ENCODE assay signal across 10 mouse cellular contexts in genomic region chr5:118386126-118386525, GRCm38 (mm10).
DNase-seq lines count a peak whose midpoint lies in the region; ATAC-seq lines count a peak whose summit lies in the region.
"Had no signal": no experiment of that assay in that cellular context is flagged by ENCODE, and none has a peak within 500 bp of the region (broad histone marks: within the 10 kb centered on the region; RNA-seq: fewer than 3 reads in every experiment).

No protein-coding gene starts in this region.

- no peak overlapping the region for H3K4me3 ChIP-seq in hindbrain, embryonic 13.5 days
- H3K4me3 ChIP-seq: hindbrain, embryonic 15.5 days had no signal

- ATAC-seq in hindbrain, embryonic 13.5 days (ENCODE audit: low FRiP score): no peak

- H3K27me3 ChIP-seq in hindbrain, embryonic 13.5 days: peaks cover 17% of the 10 kb centered on the region; the same call in 1 of the 2 replicates
- H3K27me3 ChIP-seq: hindbrain, embryonic 15.5 days had no signal

- peaks cover 17% of the 10 kb centered on the region for H3K9me3 ChIP-seq in hindbrain, embryonic 13.5 days
- H3K9me3 ChIP-seq: hindbrain, embryonic 15.5 days had no signal

- no peak overlapping the region for H3K4me2 ChIP-seq in hindbrain, embryonic 13.5 days
- H3K4me2 ChIP-seq: hindbrain, embryonic 15.5 days had no signal

- 0 out of 2 replicates have a peak, but pooled peaks cover 3% of the 10 kb centered on the region for H3K36me3 ChIP-seq in hindbrain, embryonic 13.5 days
- H3K36me3 ChIP-seq: hindbrain, embryonic 15.5 days had no signal

- DNase-seq in left cerebral cortex, postnatal 10 days (ENCODE audit: extremely low spot score in 1 of 2, low spot score in 2 of 2): peak; percentile 55 to 58
- DNase-seq in left cerebral cortex, adult 11 months (ENCODE audit: low spot score): no peak
- DNase-seq in fat pad, adult 2 months (ENCODE audit: extremely low read depth, low read depth, low spot score): peak; percentile 50
- peak; percentile 74 to 75 for DNase-seq in heart, postnatal 10 days
- DNase-seq in lung, postnatal 25 days (ENCODE audit: low spot score): peak; percentile 68
- no peak for DNase-seq in T-cell, adult 2 months (ENCODE audit: low spot score)
- DNase-seq in layer of hippocampus, adult 9-11 months: no peak

- no peak overlapping the region for H3K9ac ChIP-seq in hindbrain, embryonic 13.5 days
- H3K9ac ChIP-seq: hindbrain, embryonic 15.5 days; liver, embryonic 14.5 days had no signal

- H3K27ac ChIP-seq in hindbrain, embryonic 13.5 days: no peak overlapping the region
- H3K27ac ChIP-seq: hindbrain, embryonic 15.5 days; liver, embryonic 14.5 days had no signal

- H3K4me1 ChIP-seq in hindbrain, embryonic 13.5 days (replicated peaks): peaks cover 8% of the 10 kb centered on the region

- 80% methylated on average over 4 of the region's 4 CpGs for WGBS in hindbrain, embryonic 13.5 days

- intact Hi-C loops in left cerebral cortex, postnatal 10 days (cut with DNase I): no loop called here
- intact Hi-C loops in heart, postnatal 10 days (cut with DNase I): no loop called here

Comparison
In these comparisons a context has a peak if more than half of its experiments do, and no peak if none do; other contexts are left out.
1. DNase-seq: peak in left cerebral cortex, postnatal 10 days (2 of 2), fat pad, adult 2 months (single experiment), heart, postnatal 10 days (2 of 2) and lung, postnatal 25 days (single experiment); none in left cerebral cortex, adult 11 months (single experiment), T-cell, adult 2 months (single experiment) and layer of hippocampus, adult 9-11 months (single experiment).